In genomic region chr13:46005656-46006055, GRCm38 (mm10) we compare ENCODE assay signal across 10 mouse cellular contexts. TPM values are rescaled to one million over a fixed set of nuclear protein-coding genes. Genes with fewer than 3 reads are reported as not detected.
DNase-seq lines count a peak whose midpoint lies in the region; ATAC-seq and TF ChIP-seq lines count a peak whose summit lies in the region.
"Had no signal": no experiment of that assay in that cellular context is flagged by ENCODE, and none has a peak within 500 bp of the region (broad histone marks: within the 10 kb centered on the region; RNA-seq: fewer than 3 reads in every experiment).

No protein-coding gene starts in this region.

- H3K4me2 ChIP-seq in heart, embryonic 11.5 days, result peak overlapping the region; percentile 44; the same call in 1 of the 2 replicates
- H3K4me2 ChIP-seq in lung, embryonic 15.5 days, result peak overlapping the region; percentile 17; the same call in 1 of the 2 replicates
- 0 out of 2 replicates have a peak overlapping the region, but pooled peaks have one; percentile 12 for H3K4me2 ChIP-seq in stomach, embryonic 15.5 days

- no peak for DNase-seq in heart, adult 2 months
- DNase-seq in lung, postnatal 10 days, result no peak
- no peak for DNase-seq in limb, embryonic 10.5 days (ENCODE audit: low spot score)
- DNase-seq in thymus, postnatal 36 days, result no peak
- DNase-seq in frontal cortex, postnatal 14 days (ENCODE audit: low spot score in 2 of 2), result no peak

- no peak for ATAC-seq in heart, embryonic 11.5 days (replicated peaks; ENCODE audit: insufficient number of reproducible peaks, low FRiP score, low TSS enrichment)
- ATAC-seq in lung, embryonic 15.5 days (ENCODE audit: borderline replicate concordance, extremely low read depth, low FRiP score, low TSS enrichment), result no peak
- no peak for ATAC-seq in stomach, embryonic 15.5 days (ENCODE audit: insufficient read depth, low FRiP score, low read depth)

- H3K4me1 ChIP-seq in heart, embryonic 11.5 days (ENCODE audit: control insufficient read depth, insufficient read depth, low read length), result peaks cover 20% of the 10 kb centered on the region
- H3K4me1 ChIP-seq in heart, adult 2 months (ENCODE audit: control insufficient read depth, insufficient read depth, low read length), result peaks cover 8% of the 10 kb centered on the region
- H3K4me1 ChIP-seq in lung, embryonic 15.5 days, result peaks cover 16% of the 10 kb centered on the region
- H3K4me1 ChIP-seq in limb, embryonic 10.5 days, result peaks cover 22% of the 10 kb centered on the region
- H3K4me1 ChIP-seq in stomach, embryonic 15.5 days, result peaks cover 12% of the 10 kb centered on the region; the same call in 1 of the 2 replicates

- TF ChIP-seq EP300 in heart, adult 2 months (IDR thresholded peaks at IDR 0.05; ENCODE audit: insufficient read depth, low read depth, low read length), result no peak

- 50% methylated on average over 7 of the region's 7 CpGs for WGBS in heart, embryonic 11.5 days (ENCODE audit: insufficient replicate concordance)
- 41% methylated on average over 7 of the region's 7 CpGs for WGBS in heart, adult 2 months
- 48% methylated on average over 7 of the region's 7 CpGs for WGBS in lung, embryonic 15.5 days
- WGBS in limb, embryonic 10.5 days, result 77% methylated on average over 7 of the region's 7 CpGs
- 54% methylated on average over 7 of the region's 7 CpGs for WGBS in stomach, embryonic 15.5 days

- no peaks in the 10 kb centered on the region for H3K9me3 ChIP-seq in heart, embryonic 11.5 days (replicated peaks; ENCODE audit: control insufficient read depth, low read length)
- H3K9me3 ChIP-seq in lung, embryonic 15.5 days, result no peaks in the 10 kb centered on the region
- H3K9me3 ChIP-seq in limb, embryonic 10.5 days (replicated peaks), result no peaks in the 10 kb centered on the region
- H3K9me3 ChIP-seq in stomach, embryonic 15.5 days, result no peaks in the 10 kb centered on the region

- H3K9ac ChIP-seq in heart, embryonic 11.5 days (ENCODE audit: low read depth, low read length), result peak overlapping the region; percentile 34; the same call in 1 of the 2 replicates
- H3K9ac ChIP-seq in heart, adult 2 months (ENCODE audit: low read depth, low read length), result no peak overlapping the region
- no peak overlapping the region for H3K9ac ChIP-seq in lung, embryonic 15.5 days
- no peak overlapping the region for H3K9ac ChIP-seq in stomach, embryonic 15.5 days

- H3K27me3 ChIP-seq in heart, embryonic 11.5 days (ENCODE audit: control insufficient read depth, insufficient read depth, low read length), result no peaks in the 10 kb centered on the region
- H3K27me3 ChIP-seq in heart, adult 2 months (ENCODE audit: control insufficient read depth, insufficient read depth, low read length), result no peaks in the 10 kb centered on the region
- H3K27me3 ChIP-seq in lung, embryonic 15.5 days, result peaks cover 13% of the 10 kb centered on the region; the same call in 1 of the 2 replicates
- H3K27me3 ChIP-seq in limb, embryonic 10.5 days (ENCODE audit: low read depth, poor library complexity, severe bottlenecking), result 0 out of 2 replicates have a peak, but pooled peaks cover 11% of the 10 kb centered on the region
- 0 out of 2 replicates have a peak, but pooled peaks cover 4% of the 10 kb centered on the region for H3K27me3 ChIP-seq in stomach, embryonic 15.5 days (replicated peaks)

- no peak for TF ChIP-seq POLR2A in heart, adult 2 months (IDR thresholded peaks at IDR 0.05; ENCODE audit: insufficient read depth, low read depth, low read length)

- no peak for TF ChIP-seq CTCF in heart, adult 2 months (IDR thresholded peaks at IDR 0.05)

- intact Hi-C loops in heart, adult 2 months (cut with DNase I), result no loop called here

- H3K36me3 ChIP-seq in heart, embryonic 11.5 days (ENCODE audit: control insufficient read depth, insufficient read depth, low read length), result no peaks in the 10 kb centered on the region
- no peaks in the 10 kb centered on the region for H3K36me3 ChIP-seq in heart, adult 2 months (ENCODE audit: control insufficient read depth, insufficient read depth, low read length)
- no peaks in the 10 kb centered on the region for H3K36me3 ChIP-seq in lung, embryonic 15.5 days
- no peaks in the 10 kb centered on the region for H3K36me3 ChIP-seq in limb, embryonic 10.5 days
- H3K36me3 ChIP-seq in stomach, embryonic 15.5 days, result no peaks in the 10 kb centered on the region

- H3K27ac ChIP-seq in heart, embryonic 11.5 days (ENCODE audit: low read depth, low read length), result peak overlapping the region; percentile 59
- H3K27ac ChIP-seq in heart, adult 2 months, result no peak overlapping the region
- H3K27ac ChIP-seq in lung, embryonic 15.5 days, result no peak overlapping the region
- peak overlapping the region; percentile 71 for H3K27ac ChIP-seq in limb, embryonic 10.5 days
- H3K27ac ChIP-seq in stomach, embryonic 15.5 days, result 0 out of 2 replicates have a peak overlapping the region, but pooled peaks have one; percentile 22

- no peak overlapping the region for H3K4me3 ChIP-seq in heart, embryonic 11.5 days (ENCODE audit: low read depth, low read length)
- H3K4me3 ChIP-seq in heart, adult 2 months, result no peak overlapping the region
- H3K4me3 ChIP-seq in lung, embryonic 15.5 days, result no peak overlapping the region
- peak overlapping the region; percentile 9; the same call in 1 of the 2 replicates for H3K4me3 ChIP-seq in limb, embryonic 10.5 days
- no peak overlapping the region for H3K4me3 ChIP-seq in stomach, embryonic 15.5 days (replicated peaks)
- H3K4me3 ChIP-seq: erythroblast, embryonic 14.5 days; megakaryocyte, embryonic 14.5 days had no signal

- H3K79me2 ChIP-seq in heart, adult 2 months (replicated peaks; ENCODE audit: control insufficient read depth, insufficient read depth, low read length), result no peaks in the 10 kb centered on the region

RNA-seq across cellular contexts. Expression of gene Atxn1, which starts 40.8 kb away (rescaled TPM):
- 3.4 and 6.4 TPM in 2 replicates for polyA plus RNA-seq in heart, embryonic 11.5 days (2014; fragmentation: Nextera tagmentation; extraction: Ambion mirVana)
- total RNA-seq in heart, adult 2 months (2021), result 10 to 100 TPM; 27.3 to 30.1 TPM
- 7.5 and 11.7 TPM in 2 replicates for polyA plus RNA-seq in heart, adult 2 months (2012; rRNA removed)
- polyA plus RNA-seq in lung, embryonic 15.5 days (2015; fragmentation: Nextera tagmentation; extraction: Ambion mirVana), result 7.4 and 8.5 TPM in 2 replicates
- polyA plus RNA-seq in limb, embryonic 10.5 days (2016; fragmentation: Nextera tagmentation; extraction: Ambion mirVana), result 1.0 and 1.4 TPM in 2 replicates
- polyA plus RNA-seq in stomach, embryonic 15.5 days (2015; fragmentation: Nextera tagmentation; extraction: Ambion mirVana), result 7.1 and 8.5 TPM in 2 replicates

Comparison
In these comparisons a context has a peak if more than half of its experiments do, and no peak if none do; other contexts are left out.
1. H3K27ac ChIP-seq: peak in heart, embryonic 11.5 days (single experiment), limb, embryonic 10.5 days (single experiment) and stomach, embryonic 15.5 days (single experiment); none in heart, adult 2 months (single experiment) and lung, embryonic 15.5 days (single experiment).
2. Peak in every context shown above with its lines, with median percentiles within 50 percentile points of each other: H3K4me2 ChIP-seq.